Mouse (Mus musculus): Measurements from ENCODE around the gene Grap. TPM values are rescaled to one million over a fixed set of nuclear protein-coding genes. Genes with fewer than 3 reads are reported as not detected.

Grap gene
- total RNA-seq, 4 experiments from 2014 or later, result 9.4 to 12.4 (median 11.9) TPM

Other genes with a start within 250 kb of the Grap start
- gene Rnf112, start 199.1 kb upstream of the Grap start, total RNA-seq (2022), result 1 to 10 TPM; 1.7 to 2.3 (median 2.0) TPM
- gene Mfap4, start 167.8 kb upstream of the Grap start, total RNA-seq (2022), result 1 to 10 TPM; 3.4 to 5.8 (median 4.9) TPM
- 10 to 100 TPM; 15.2 to 22.1 (median 20.4) TPM for gene Mapk7, start 158.9 kb upstream of the Grap start, total RNA-seq (2022)
- gene B9d1, start 148.1 kb upstream of the Grap start, total RNA-seq (2022), result 10 to 100 TPM; 16.5 to 31.6 (median 25.2) TPM
- gene Epn2, start 73.6 kb upstream of the Grap start, total RNA-seq (2022), result 10 to 100 TPM; 27.6 to 47.1 (median 35.7) TPM
- gene Fam83g, start 30.8 kb downstream of the Grap start, total RNA-seq (2022), result 1 to 10 TPM; 1.7 to 2.9 (median 2.3) TPM
- under 1 TPM in 3 of 4 experiments, not detected in 1; 0.14 to 0.30 (median 0.25) TPM for gene Slc5a10, start 67.6 kb downstream of the Grap start, total RNA-seq (2022)
- 10 to 100 TPM; 30.4 to 39.7 (median 36.2) TPM for gene Prpsap2, start 108.8 kb downstream of the Grap start, total RNA-seq (2022)
- 10 to 100 TPM; 32.9 to 41.0 (median 38.6) TPM for gene Ulk2, start 201.8 kb downstream of the Grap start, total RNA-seq (2022)